Mouse (Mus musculus): ENCODE results near the gene Rtp2. TPM values are rescaled to one million over a fixed set of nuclear protein-coding genes. Genes with fewer than 3 reads are reported as not detected.

Rtp2 gene
- polyA plus RNA-seq, 2 experiments, result not detected

DNA sequence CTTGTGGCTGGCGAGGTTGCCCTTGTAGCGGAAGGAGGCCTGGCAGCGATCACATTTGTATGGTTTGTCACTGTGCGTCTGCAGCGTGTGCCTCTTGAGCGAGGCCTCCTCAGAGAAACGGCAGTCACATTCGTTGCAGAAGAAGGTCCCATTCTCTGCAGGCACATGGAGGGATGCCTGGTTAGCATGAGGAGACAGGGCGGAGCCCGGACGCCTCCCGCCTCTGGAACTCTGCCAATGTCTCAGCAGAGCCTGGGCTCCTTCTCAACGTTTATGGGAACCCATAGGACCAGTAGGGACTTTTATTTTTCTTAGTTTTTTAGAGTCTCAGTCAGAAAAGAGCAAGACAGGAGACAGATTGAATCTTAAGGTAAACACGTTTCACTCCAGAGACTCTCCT is 37.7 kb upstream of the Rtp2 start:
- Histone ChIP-seq H3K4me2 (ENCODE audit: low read depth) (no peak overlapping the region), H3K4me1 (replicated peaks; ENCODE audit: control insufficient read depth in 2 of 2, insufficient read depth in 2 of 2, low read length in 1 of 2) (no peaks in the 10 kb centered on the region), H3K9me3 (ENCODE audit: control insufficient read depth, low read length) (no peaks in the 10 kb centered on the region), H3K36me3 (replicated peaks; ENCODE audit: control insufficient read depth, insufficient read depth, low read depth) (no peaks in the 10 kb centered on the region), H3K9ac (replicated peaks) (no peak overlapping the region), H3K4me3 (ENCODE audit: insufficient read depth in 1 of 2, low read depth in 2 of 2, low read length in 2 of 2) (no peak overlapping the region), H3K27me3 (ENCODE audit: control insufficient read depth, insufficient read depth, low read length) (no peaks in the 10 kb centered on the region), H3K27ac (no peak overlapping the region)
- DNase-seq (ENCODE audit: low read depth in 3 of 3, low spot score in 3 of 3), result no peak
- WGBS (ENCODE audit: insufficient replicate concordance), result 75% methylated on average over 14 of the region's 14 CpGs
- no peak for TF ChIP-seq EP300 (IDR thresholded peaks at IDR 0.05; ENCODE audit: low read depth)
- TF ChIP-seq CTCF (IDR thresholded peaks at IDR 0.05; ENCODE audit: low read depth), result no peak
- ATAC-seq (ENCODE audit: insufficient read depth), result no peak

DNA sequence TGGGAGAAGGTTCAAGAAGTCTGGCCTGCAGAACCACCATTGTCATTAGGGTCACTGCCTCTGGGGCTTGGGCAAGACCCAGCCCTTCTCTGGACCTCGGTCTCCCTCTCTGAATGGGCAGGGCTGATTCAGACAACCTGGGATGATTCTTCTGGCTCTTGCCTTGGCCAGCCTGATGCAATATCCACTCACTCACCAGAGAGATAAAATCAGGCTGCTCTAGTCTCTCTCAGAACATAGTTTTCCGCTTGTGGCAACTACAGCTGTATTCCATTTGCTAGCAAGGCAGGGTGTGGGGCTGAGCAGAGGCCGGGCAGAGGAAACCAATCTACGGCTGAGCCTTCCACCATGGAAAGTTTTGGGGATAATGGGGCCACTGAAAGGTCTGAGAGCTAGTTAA is 36.7 kb upstream of the Rtp2 start:
- H3K27me3 ChIP-seq (ENCODE audit: control insufficient read depth, insufficient read depth, low read length), result no peaks in the 10 kb centered on the region
- H3K4me3 ChIP-seq (ENCODE audit: insufficient read depth in 1 of 2, low read depth in 2 of 2, low read length in 2 of 2), result no peak overlapping the region
- H3K4me2 ChIP-seq (ENCODE audit: low read depth), result no peak overlapping the region
- no peak overlapping the region for H3K9ac ChIP-seq (replicated peaks)
- 62% methylated on average over 4 of the region's 4 CpGs for WGBS (ENCODE audit: insufficient replicate concordance)
- no peaks in the 10 kb centered on the region for H3K4me1 ChIP-seq (replicated peaks; ENCODE audit: control insufficient read depth in 2 of 2, insufficient read depth in 2 of 2, low read length in 1 of 2)
- no peaks in the 10 kb centered on the region for H3K36me3 ChIP-seq (replicated peaks; ENCODE audit: control insufficient read depth, insufficient read depth, low read depth)
- TF ChIP-seq EP300 (IDR thresholded peaks at IDR 0.05; ENCODE audit: low read depth), result no peak
- TF ChIP-seq CTCF (IDR thresholded peaks at IDR 0.05; ENCODE audit: low read depth), result no peak
- H3K27ac ChIP-seq, result no peak overlapping the region
- DNase-seq (ENCODE audit: low read depth in 3 of 3, low spot score in 3 of 3) (no peak), ATAC-seq (ENCODE audit: insufficient read depth) (no peak)
- H3K9me3 ChIP-seq (ENCODE audit: control insufficient read depth, low read length), result no peaks in the 10 kb centered on the region

DNA sequence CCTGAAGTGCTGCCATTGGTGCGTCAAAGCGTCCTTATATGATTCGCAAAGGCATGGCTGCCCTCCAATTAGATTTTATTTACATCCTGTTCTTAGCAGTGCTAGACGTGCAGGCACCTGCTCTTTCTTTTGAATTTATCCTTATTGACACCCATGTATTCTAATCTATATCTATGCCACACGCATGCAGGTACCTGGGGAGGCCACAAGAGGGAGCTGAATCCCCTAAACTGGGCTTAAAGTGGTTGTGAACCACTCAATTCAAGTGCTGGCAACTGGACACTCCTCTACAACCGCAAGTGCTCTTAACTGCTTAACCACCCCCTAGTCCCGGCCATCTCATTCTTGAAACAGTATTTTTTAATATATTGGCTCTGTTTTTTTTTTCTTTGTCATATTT is 35.1 kb upstream of the Rtp2 start:
- Histone ChIP-seq H3K27me3 (ENCODE audit: control insufficient read depth, insufficient read depth, low read length) (no peaks in the 10 kb centered on the region), H3K36me3 (replicated peaks; ENCODE audit: control insufficient read depth, insufficient read depth, low read depth) (no peaks in the 10 kb centered on the region), H3K4me3 (ENCODE audit: insufficient read depth in 1 of 2, low read depth in 2 of 2, low read length in 2 of 2) (no peak overlapping the region), H3K9ac (replicated peaks) (no peak overlapping the region), H3K9me3 (ENCODE audit: control insufficient read depth, low read length) (no peaks in the 10 kb centered on the region), H3K4me1 (replicated peaks; ENCODE audit: control insufficient read depth in 2 of 2, insufficient read depth in 2 of 2, low read length in 1 of 2) (no peaks in the 10 kb centered on the region), H3K4me2 (ENCODE audit: low read depth) (no peak overlapping the region), H3K27ac (no peak overlapping the region)
- ATAC-seq (ENCODE audit: insufficient read depth), result no peak
- 62% methylated on average over 7 of the region's 7 CpGs for WGBS (ENCODE audit: insufficient replicate concordance)
- TF ChIP-seq EP300 (IDR thresholded peaks at IDR 0.05; ENCODE audit: low read depth), result no peak
- TF ChIP-seq CTCF (IDR thresholded peaks at IDR 0.05; ENCODE audit: low read depth), result peak; percentile 54
- DNase-seq (ENCODE audit: low read depth in 3 of 3, low spot score in 3 of 3), result no peak

GRCm38 (mm10) chr16:23966066-23966465 is 33.9 kb upstream of the Rtp2 start:
- no peaks in the 10 kb centered on the region for H3K9me3 ChIP-seq (ENCODE audit: control insufficient read depth, low read length)
- no peak overlapping the region for H3K4me2 ChIP-seq (ENCODE audit: low read depth)
- TF ChIP-seq EP300 (IDR thresholded peaks at IDR 0.05; ENCODE audit: low read depth) (no peak), CTCF (IDR thresholded peaks at IDR 0.05; ENCODE audit: low read depth) (no peak)
- no peaks in the 10 kb centered on the region for H3K36me3 ChIP-seq (replicated peaks; ENCODE audit: control insufficient read depth, insufficient read depth, low read depth)
- H3K27ac ChIP-seq, result no peak overlapping the region
- no peaks in the 10 kb centered on the region for H3K4me1 ChIP-seq (replicated peaks; ENCODE audit: control insufficient read depth in 2 of 2, insufficient read depth in 2 of 2, low read length in 1 of 2)
- H3K9ac ChIP-seq (replicated peaks), result no peak overlapping the region
- ATAC-seq (ENCODE audit: insufficient read depth) (no peak), DNase-seq (ENCODE audit: low read depth in 3 of 3, low spot score in 3 of 3) (no peak)
- H3K27me3 ChIP-seq (ENCODE audit: control insufficient read depth, insufficient read depth, low read length), result no peaks in the 10 kb centered on the region
- 75% methylated on average over 14 of the region's 14 CpGs for whole genome bisulfite sequencing (ENCODE audit: insufficient replicate concordance)
- no peak overlapping the region for H3K4me3 ChIP-seq (ENCODE audit: insufficient read depth in 1 of 2, low read depth in 2 of 2, low read length in 2 of 2)

GRCm38 (mm10) chr16:23964706-23965367 is 32.6 kb upstream of the Rtp2 start:
- no peak for TF ChIP-seq CTCF (IDR thresholded peaks at IDR 0.05; ENCODE audit: low read depth)
- TF ChIP-seq EP300 (IDR thresholded peaks at IDR 0.05; ENCODE audit: low read depth), result no peak
- Histone ChIP-seq H3K4me1 (replicated peaks; ENCODE audit: control insufficient read depth in 2 of 2, insufficient read depth in 2 of 2, low read length in 1 of 2) (no peaks in the 10 kb centered on the region), H3K27ac (no peak overlapping the region), H3K9ac (replicated peaks) (no peak overlapping the region), H3K27me3 (ENCODE audit: control insufficient read depth, insufficient read depth, low read length) (no peaks in the 10 kb centered on the region), H3K36me3 (replicated peaks; ENCODE audit: control insufficient read depth, insufficient read depth, low read depth) (no peaks in the 10 kb centered on the region), H3K4me2 (ENCODE audit: low read depth) (no peak overlapping the region), H3K9me3 (ENCODE audit: control insufficient read depth, low read length) (no peaks in the 10 kb centered on the region), H3K4me3 (ENCODE audit: insufficient read depth in 1 of 2, low read depth in 2 of 2, low read length in 2 of 2) (no peak overlapping the region)
- no peak for DNase-seq (ENCODE audit: low read depth in 3 of 3, low spot score in 3 of 3)
- no peak for ATAC-seq (ENCODE audit: insufficient read depth)
- 71% methylated on average over 14 of the region's 14 CpGs for WGBS (ENCODE audit: insufficient replicate concordance)
